Mouse (Mus musculus): Measurements from ENCODE around the gene Adamts20.
A peak's percentile ranks its signal among the peaks of the same experiment; 100 is the strongest.
"Not testable (repeated sequence)": the region's sequence is repeated elsewhere in the genome, so short reads cannot be mapped to it uniquely, and the experiment has no call there.

Gene Adamts20

DNA sequence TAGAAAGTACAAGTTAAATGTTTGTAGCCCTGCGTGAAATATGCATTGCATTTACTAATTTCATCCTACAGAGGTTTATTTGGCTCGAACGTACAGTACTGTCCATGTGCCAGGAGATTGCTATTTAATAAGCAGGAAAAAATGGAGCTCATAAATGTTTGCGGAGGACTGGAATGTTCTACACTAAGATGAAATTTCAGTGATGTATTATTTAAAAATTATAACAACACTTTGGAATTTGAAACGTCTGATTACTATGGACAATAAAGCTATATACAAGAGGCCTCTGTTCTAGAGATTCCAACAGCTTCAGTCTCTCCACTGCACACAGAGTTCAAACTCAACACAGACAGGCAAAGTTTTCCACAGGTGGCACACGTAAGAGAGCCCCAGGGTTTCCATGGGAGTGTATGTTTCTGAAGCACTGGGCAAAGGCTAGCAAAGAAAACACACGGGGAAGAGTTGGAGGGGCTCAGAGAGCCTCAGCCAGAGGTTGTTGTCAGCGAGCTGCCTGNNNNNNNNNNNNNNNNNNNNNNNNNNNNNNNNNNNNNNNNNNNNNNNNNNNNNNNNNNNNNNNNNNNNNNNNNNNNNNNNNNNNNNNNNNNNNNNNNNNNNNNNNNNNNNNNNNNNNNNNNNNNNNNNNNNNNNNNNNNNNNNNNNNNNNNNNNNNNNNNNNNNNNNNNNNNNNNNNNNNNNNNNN lies 20.6 kb downstream of the Adamts20 start:
- no peak for DNase-seq (ENCODE audit: low spot score)

DNA sequence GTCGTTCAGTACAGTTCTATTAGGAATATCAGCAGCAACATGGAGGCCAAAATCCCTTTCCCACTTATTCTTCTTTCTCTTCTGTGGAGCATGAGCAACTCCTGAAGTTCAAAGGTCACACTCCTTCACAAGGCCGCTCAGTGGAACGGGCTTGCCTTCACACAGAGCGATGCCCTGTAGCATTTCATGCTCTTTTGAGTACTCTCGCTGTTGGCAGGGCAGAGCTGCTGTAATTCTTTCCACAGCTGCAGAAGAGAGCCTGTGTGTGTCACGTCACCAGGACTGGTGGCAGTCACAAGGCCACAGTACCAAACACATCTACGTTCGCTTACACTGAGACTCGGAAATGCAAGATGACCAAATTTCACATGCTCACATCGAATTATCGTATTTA lies 21.2 kb downstream of the Adamts20 start:
- no peak for DNase-seq (ENCODE audit: low spot score)

DNA sequence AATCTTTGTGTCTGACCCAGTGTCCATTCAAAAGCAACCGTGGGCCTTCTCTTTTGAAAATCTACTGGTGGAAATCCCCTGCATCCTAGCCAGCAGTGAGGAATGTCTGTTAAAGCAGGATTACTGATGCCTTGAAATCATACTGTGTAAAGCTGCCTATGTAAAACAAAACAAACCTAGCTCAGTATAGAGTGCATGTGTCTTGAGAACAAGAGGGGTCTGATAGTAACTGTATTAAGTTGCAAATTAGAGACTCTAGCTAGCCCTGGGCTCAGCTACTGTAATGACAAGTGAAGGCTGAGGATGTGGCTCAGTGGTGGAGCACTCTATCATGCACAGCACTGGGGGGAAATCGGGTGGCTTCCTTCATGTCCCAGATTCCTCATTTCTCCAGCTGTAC lies 22.2 kb downstream of the Adamts20 start:
- DNase-seq (ENCODE audit: low spot score), result no peak

DNA sequence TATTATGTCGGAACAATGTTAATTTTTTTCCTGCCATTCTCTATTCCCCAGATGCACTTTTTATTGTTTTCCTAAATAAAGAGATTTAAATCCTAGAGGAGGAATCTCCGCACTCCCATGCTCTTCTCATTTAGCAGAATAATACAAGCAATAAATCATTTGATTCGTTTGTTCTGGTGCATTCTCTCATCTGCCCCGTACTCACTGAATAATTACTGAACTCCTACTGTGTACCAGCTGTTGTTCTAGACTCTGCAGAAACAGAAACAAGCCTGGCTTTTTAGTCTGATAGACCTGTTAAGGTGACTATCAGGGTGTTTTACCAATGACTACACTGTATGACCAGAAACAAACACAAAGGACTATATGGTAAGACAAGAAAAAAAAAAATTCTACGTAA lies 29.7 kb downstream of the Adamts20 start:
- no peak for DNase-seq (ENCODE audit: low spot score)

DNA sequence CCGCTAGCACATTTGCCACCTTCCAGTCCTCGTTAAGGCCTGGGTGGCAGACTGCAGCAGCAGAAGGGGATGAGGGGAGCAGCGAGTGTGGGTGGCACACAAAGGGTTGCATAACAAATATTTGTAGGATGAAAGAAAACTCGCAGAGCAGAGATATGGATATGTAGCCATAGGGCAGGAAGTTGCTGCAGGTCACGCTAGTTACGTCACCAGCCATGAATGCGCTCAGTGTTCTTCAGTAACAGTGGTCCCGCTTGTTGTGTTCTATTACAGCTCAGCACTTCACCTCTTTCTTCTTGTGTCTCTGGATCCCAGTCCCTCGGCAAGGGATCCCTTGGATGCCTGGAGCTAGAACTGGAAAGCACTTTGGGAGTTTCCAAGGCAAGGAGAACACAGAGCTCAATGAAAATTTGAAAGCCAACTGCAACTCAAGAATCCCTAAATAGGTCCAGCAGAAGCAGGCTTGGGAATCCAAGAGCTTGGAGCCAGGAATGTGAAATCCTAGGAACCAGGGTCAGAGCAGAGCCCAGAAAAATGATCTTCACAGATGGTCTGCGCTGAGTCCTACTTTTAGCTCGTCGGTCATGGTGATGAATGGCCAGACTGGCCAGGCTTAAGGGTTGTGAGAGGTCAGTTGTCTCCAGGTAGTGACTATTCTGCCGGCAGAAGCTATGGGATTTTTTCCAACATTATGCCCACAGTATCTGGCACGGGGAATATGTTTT lies 34.4 kb downstream of the Adamts20 start:
- no peak for DNase-seq (ENCODE audit: low spot score)

DNA sequence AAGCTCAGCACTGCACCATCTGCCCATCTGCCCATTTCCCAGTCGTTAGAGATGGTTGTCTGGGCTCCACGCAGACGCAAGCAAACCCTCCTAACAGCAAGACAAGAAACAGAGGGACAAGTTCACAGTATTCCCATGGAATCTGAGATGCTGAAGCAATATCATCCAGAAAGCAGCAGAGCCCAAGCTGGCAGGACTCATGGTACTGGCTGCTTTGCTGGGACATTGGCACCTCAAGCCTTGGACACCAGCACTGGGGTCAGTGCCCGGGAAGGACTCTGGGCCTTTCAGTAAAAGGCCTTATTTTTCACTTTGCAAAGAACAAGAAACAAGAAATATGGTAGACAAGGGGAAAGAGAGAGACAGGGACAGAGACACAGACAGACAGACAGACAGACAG lies 36.5 kb downstream of the Adamts20 start:
- no peak for DNase-seq (ENCODE audit: low spot score)

DNA sequence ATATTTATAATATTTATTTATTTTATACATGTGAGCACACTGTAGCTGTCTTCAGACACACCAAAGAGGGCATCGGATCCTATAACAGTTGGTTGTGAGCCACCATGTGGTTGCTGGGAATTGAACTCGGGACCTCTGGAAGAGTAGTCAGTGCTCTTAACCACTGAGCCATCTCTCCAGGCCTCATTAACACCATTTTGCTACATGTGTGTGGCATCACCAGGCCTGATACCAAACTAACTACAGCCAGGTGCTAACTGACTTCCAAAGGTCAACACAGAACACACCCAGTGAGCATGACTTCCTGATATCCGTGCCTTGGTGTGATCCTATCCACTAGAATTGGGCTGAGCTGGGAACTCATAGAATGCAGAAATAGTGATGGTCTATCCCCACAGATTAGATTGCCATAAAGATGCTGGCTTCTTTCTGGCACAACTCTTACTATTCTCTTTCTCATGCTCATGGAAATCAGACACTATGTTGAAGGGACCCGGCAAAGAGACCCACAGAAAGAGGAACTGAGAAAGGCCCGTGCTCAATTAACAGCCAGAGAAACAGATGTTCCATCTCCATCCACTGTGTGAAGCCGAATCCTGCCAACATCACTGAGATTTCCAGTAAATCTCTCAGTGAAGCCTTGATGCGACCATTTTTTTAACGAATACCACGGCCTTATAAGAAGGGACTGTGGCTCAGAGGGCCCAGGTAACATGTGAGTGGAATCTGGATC lies 37.6 kb downstream of the Adamts20 start:
- DNase-seq (ENCODE audit: low spot score), result no peak

DNA sequence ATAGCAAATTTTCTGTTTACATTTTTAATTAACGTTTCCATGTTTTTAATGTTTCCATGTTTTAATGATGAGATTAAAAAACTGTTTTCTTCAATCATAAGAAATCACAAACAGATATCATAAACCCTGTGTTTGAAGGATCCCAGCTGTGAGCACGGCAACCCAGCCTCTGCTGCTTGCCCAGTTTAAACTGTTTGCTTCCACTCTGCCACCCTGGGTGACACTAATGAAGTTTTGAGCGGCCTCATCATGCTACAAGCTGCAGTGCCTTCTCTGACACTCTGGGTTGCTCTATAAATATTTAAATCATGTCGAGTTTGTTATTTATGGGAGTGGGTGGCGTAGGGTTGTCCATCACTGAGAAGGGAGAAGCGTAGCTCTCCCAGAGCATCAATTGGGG lies 44.7 kb downstream of the Adamts20 start:
- no peak for DNase-seq (ENCODE audit: low spot score)

DNA sequence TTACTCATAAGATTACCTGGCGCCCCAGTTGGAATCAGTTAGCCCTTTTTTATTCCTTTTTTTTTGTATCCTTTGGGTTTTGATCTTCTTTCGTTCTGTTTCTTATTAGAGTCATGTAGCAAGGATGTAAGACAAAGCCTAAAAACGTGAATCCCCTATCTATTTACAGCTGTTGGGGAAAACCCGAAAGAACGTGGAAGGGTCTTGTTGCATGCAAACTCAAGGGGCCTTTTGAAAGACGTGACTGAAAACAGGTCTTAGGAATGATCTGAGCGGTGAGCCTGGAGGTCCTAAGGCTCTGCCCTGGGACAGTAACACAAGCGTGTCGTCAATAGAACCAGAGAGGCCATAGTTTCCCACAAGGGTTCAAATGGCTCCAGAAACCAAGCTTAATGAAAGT lies 46.1 kb downstream of the Adamts20 start:
- DNase-seq (ENCODE audit: low spot score), result no peak

DNA sequence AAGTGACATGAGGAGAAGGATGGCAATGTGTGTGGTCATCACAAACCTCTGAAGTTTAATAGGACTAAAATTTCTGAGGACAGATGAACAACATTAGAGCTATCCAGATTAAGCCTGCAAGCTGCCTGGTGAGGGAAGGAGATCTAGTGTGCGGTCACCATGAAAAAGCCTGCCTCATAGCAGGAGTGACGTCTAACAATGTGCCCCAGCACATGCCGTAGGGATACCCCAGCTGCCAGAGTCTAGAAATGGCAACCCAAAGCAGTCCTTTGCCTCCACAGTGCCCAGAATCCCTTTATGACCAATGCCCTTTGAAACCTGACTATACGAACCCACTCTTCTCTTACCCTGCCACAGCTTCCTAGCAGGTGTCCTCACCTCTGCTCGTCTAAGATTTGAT lies 46.8 kb downstream of the Adamts20 start:
- DNase-seq (ENCODE audit: low spot score), result no peak

DNA sequence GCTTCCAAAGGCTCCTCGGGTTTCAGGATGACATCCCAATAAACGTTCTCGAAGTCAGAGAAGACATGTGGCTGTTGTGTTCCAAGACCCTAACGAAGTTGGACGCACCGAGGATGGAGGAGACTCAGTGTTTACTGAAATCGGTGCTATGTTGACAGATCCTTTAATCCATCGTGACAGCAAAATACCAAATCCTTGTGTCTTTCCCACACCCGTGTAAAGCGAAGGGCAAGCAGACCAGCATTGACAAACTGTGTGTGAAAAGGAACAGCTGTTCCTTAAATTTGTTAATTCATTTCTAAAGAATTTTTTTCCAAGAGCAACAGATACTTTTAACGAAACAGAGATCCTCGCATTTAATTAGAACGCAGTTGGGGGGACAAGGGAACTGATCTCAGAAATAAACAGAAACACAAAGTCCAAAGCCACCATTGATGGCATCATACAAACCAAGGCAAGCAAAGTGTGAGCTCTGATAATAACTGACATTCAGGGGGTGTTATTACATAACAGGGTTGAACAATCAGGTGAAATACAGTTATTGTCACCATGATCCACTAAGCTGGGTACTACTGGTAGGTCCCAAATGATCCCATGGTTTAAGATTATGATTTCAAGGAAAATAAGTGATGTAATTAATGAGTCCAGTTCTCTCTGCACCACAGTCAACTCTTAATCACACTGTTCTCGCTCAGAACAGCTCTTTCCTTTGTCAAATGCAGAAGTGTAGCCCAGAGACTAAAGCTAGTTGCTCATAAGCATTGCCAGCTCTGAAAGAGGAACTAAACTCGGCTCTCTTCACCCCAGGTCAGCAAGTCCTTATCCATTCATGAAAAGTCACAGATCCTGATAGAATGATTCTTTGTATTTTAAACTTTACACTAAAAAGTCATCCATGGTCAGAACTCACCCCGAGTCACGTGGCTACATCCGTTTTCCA lies 47.7 kb downstream of the Adamts20 start:
- DNase-seq (ENCODE audit: low spot score), result no peak

DNA sequence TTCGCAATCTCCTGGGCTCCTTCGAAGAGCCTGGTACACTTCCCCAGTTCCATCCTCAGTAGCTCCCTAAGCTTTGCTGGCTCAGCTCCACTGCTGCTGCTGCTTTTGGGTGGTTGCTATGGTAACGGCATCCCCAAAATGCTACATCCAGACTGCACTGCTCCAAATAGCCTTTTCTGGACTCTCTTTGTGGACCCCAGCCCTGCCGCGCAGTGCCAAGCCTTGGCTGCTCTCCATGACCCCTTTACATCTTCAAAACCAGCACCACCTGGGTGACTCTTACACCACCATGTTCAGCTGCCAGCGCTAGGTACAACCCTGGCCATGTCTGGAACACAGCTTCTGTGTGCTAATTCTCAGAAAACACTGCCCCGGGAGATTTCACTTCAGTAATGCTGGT lies 55.4 kb downstream of the Adamts20 start:
- no peak for DNase-seq (ENCODE audit: low spot score)

DNA sequence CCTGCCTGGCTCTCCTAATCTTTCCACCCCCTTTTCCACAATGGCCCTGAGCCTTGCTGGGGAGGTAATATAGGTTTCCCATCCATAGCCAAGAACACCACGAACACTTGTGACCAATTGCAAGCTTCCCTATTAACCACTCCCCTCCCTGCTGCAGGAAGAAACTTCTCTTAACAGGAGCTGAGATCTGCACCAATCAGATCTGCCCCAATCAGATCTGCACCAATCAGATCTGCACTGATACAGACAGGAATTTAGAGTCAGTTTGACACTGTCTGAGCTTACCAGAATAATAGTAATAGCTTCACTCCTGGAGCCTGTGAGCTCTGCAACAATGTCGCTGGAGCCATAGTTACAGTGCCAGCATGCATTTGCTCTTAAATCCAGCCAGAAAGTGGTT lies 58.9 kb downstream of the Adamts20 start:
- no peak for DNase-seq (ENCODE audit: low spot score)

DNA sequence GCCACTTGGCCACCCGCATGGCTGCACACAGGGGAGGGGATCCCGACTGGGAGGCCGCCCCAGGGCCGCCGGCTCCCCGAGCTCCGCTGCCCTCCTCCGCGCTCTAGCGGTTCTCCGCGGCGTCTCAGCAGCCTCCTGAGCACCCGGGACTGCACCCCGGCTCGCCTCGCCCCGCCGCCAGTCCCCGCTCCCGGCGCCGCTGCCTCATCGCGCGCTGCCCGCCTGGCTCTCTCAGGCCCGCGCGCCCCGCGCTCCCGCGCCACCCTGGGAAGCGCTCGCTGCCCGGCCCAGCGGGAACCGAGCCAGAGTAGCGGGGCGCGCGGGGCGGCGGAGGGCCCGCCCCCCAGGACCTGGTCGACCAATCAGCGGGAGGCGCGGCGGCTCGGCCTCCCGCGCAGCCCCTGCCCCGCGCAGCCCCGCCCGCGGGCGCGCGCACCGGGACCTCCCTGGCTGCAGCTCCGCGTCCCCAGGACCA lies 61.1 kb downstream of the Adamts20 start:
- DNase-seq (ENCODE audit: low spot score), result no peak

DNA sequence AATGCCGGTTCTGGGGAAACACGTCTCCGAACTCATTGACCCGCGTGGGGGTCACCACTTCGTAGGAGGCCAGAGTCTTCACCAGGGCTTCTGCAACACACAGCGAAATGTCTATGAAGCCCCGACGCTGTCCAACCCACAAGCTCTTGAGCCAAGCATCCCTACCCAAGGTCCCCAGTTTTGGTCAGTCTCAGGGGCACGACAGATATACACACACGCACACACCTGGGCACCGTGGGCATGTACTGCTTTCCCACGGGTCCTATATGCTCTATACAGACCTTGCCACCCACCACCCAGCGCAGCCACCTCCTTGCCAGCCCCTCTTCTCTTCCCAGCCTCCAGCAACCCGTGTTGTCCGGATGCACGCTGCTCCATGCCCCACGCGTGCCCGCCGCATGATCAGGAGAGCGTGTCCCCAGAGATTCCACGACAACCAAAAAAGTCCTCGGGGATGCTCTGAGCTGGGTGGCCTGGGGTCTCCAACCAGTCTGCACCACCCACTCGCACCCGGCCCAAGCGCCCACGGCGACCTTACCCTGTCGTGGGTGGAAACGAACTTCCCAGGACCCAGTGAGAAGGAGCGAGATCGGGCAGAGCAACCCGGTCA lies 61.7 kb downstream of the Adamts20 start:
- no peak for DNase-seq (ENCODE audit: low spot score)

DNA sequence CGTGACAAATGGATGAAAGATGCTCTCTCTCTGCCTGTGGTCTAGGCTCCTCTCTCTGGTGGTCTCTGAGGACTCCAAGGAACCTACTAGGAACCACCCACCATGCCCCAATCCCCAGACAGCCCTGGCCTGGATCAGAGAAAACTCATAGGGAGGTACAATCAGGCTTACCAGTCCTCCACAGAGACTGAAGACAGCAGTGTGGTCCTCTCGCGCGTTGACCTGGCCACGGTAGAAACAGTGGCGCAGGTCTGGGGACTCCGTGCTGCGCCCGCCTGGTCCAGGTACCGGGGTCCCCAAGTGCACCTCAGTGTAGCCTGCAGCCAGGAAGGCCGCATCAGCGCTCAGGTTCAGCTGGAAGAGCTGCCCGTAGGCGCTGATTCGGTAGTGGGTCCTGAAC lies 62.2 kb downstream of the Adamts20 start:
- no peak for DNase-seq (ENCODE audit: low spot score)

DNA sequence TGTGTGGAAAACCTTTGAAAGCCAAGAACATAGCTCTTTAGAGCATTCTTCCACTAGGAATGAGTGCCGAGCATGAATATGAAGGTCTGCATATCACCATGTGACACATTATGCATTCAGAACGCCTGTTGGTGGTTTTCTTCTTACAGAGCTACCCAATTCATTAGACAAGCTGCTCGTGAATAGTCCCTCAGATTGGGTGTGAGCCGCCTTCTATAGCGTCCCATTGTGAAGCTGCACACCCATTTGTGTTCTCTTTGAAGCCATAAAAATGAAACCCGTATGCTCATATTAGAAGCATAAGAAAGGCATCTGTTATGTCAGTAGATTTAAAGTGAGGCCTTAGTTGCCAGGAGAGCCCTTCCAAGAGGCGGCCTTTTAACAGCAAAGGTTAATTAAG lies 72.5 kb downstream of the Adamts20 start:
- DNase-seq (ENCODE audit: low spot score), result no peak

DNA sequence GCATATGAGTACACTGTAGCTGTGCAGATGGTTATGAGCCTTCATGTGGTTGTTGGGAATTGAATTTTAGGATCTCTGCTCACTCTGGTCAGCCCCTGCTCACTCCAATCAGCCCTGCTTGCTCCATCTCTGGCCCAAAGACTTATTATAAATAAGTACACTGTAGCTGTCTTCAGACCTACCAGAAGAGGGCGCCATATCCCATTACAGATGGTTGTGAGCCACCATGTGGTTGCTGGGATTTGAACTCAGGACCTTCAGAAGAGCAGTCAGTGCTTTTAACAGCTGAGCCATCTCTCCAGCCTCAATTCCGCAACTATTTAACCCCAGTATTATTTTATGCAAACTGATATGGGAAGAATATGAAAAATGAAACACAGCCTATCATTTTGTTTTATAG lies 75.1 kb downstream of the Adamts20 start:
- DNase-seq (ENCODE audit: low spot score), result not testable (repeated sequence)

DNA sequence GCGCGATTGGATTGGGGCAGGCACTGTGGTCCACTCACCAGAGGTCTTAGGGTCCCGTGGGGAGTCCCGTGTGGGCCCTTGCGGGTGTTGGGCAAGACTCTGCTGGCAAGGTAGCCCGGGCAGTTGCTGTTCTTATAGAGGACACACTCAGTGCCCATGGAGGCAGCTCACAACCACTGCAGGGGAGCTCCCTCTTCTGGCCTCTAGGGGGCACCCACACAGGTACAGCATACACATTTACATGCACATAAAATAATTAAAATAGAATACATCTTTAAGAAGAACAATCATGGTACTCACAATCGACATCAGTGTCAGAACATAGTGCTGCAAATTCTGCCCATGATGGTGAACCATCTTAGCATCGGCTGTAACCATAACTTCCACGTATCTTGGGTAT lies 85.8 kb downstream of the Adamts20 start:
- peak; percentile 8 for DNase-seq (ENCODE audit: low spot score)

DNA sequence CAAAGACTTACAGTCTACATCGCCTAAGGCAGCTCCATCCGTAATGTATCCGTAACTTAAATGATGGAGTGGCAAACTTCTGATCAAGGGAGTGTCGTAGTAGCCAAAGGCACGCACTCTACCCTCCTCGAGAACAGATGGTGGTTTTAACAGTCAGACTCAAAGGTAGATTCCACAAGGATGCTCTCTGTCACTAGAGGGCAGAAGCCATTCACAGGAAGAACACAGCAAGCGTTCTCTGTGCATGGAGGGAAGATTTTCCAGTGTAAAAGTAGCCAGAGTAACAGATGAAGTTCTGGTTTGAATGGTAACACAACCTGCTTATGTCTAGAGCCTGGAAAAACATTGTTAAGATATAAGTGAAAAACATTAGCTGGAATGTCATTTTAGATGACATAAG lies 92.7 kb downstream of the Adamts20 start:
- no peak for DNase-seq (ENCODE audit: low spot score)

DNA sequence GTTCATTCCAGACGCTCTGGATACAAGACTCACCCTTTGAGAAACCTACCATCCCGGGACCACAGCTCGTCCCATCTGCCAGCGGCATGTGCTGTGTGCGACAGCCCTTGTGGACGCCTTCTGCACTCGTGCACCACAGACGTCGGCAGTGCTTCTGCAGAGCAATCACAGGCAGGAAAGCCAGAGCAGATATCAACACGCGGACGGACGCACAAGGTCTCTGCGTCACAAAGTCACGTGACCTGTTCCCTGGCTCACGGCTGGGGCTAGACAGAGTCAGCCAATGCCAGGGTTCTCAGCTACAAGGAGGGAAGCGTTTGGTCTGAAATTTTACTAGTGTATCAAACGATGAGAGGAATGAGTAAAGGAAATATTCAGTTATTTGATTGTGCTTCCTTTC lies 116.2 kb downstream of the Adamts20 start:
- no peak for DNase-seq (ENCODE audit: low spot score)

DNA sequence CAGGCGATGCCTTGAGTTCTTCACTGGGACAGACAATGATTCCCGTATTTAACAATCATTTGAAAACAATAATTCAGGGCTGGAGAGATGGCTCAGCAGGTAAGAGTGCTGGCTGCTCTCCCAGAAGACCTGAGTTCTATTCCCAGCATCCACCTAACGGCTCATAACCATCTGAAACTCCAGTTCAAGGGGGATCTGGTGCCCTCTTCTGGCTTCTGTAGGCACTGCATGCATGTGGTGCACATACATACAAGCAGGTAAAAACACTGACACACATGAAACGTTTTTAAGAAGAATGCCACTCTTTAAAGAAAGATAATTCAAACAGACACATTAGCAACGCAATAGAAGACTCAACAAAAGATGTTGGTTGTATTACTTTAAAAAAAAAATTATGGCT lies 120.9 kb downstream of the Adamts20 start:
- DNase-seq (ENCODE audit: low spot score), result no peak

Data from lung, postnatal 25 days (tissue).